In the genomic region with DNA sequence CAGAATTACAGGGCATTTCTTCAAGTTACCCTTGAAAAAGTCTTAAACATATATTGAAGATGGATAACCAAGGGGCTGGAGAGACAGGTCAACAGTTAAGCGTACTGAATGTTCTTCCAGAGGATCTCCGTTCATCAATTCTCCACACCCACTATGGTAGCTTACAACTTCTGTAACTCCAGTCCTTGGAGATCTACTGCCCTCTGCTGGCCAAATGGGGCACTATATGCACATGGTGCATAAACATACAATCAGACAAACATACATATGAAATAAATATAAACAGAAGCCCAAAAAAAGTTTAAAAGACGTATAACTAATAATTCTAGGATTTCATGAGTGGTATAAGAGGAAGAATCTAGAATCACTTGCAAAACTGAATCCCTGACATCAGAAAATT, we compare ENCODE assay signal across 16 mouse cellular contexts.
A peak's percentile ranks its signal among the peaks of the same experiment; 100 is the strongest.
DNase-seq lines count a peak whose midpoint lies in the region; TF ChIP-seq lines count a peak whose summit lies in the region.
"Had no signal": no experiment of that assay in that cellular context is flagged by ENCODE, and none has a peak within 500 bp of the region (broad histone marks: within the 10 kb centered on the region; RNA-seq: fewer than 3 reads in every experiment).

No protein-coding gene starts in this region.

- no peak overlapping the region for H3K27ac ChIP-seq in layer of hippocampus, adult 2 months
- H3K27ac ChIP-seq: forebrain, embryonic 10.5 days; liver, embryonic 15.5 days; neural tube, embryonic 13.5 days had no signal

- TF ChIP-seq CTCF in layer of hippocampus, adult 2 months (conservative IDR thresholded peaks at IDR 0.05): peak; percentile 67

- DNase-seq in adrenal gland, postnatal 14 days: peak; percentile 43
- DNase-seq in adrenal gland, adult (ENCODE audit: inconsistent age in 2 of 2, low spot score in 1 of 2): no peak
- no peak for DNase-seq in layer of hippocampus, adult 2 months (ENCODE audit: low spot score in 2 of 2)
- DNase-seq in layer of hippocampus, adult 9-10 months (ENCODE audit: low spot score): no peak
- DNase-seq in thymus, postnatal 14 days: peak; percentile 4
- no peak for DNase-seq in thymus, postnatal 36 days
- DNase-seq in neural tube, embryonic 10.5 days (ENCODE audit: extremely low spot score, low spot score): no peak
- DNase-seq in spleen, postnatal 14 days (ENCODE audit: low spot score in 2 of 2): no peak
- DNase-seq: adrenal gland, postnatal 25 days; cerebellum, adult 11-12 months; gastrocnemius, postnatal 10 days; kidney, postnatal 4 days; midbrain, embryonic 14.5 days had no signal

- H3K4me3 ChIP-seq in layer of hippocampus, adult 2 months: no peak overlapping the region
- H3K4me3 ChIP-seq: forebrain, embryonic 10.5 days; liver, embryonic 15.5 days; neural tube, embryonic 13.5 days had no signal

Comparison
In these comparisons a context has a peak if more than half of its experiments do, and no peak if none do; other contexts are left out.
1. DNase-seq: peak in adrenal gland, postnatal 14 days (single experiment) and thymus, postnatal 14 days (single experiment); none in adrenal gland, adult (0 of 2), layer of hippocampus, adult 2 months (0 of 2), layer of hippocampus, adult 9-10 months (single experiment), thymus, postnatal 36 days (0 of 2), neural tube, embryonic 10.5 days (single experiment) and spleen, postnatal 14 days (0 of 2).